Mouse (Mus musculus) kidney, adult 8-10 months (tissue): ENCODE measurements around the gene Tubb4b.

Experiments
- DNase-seq, 2 experiments: peaks; one replicate each; pipeline ENCODE4 v3.0.0; 2022

Tubb4b gene

DNA sequence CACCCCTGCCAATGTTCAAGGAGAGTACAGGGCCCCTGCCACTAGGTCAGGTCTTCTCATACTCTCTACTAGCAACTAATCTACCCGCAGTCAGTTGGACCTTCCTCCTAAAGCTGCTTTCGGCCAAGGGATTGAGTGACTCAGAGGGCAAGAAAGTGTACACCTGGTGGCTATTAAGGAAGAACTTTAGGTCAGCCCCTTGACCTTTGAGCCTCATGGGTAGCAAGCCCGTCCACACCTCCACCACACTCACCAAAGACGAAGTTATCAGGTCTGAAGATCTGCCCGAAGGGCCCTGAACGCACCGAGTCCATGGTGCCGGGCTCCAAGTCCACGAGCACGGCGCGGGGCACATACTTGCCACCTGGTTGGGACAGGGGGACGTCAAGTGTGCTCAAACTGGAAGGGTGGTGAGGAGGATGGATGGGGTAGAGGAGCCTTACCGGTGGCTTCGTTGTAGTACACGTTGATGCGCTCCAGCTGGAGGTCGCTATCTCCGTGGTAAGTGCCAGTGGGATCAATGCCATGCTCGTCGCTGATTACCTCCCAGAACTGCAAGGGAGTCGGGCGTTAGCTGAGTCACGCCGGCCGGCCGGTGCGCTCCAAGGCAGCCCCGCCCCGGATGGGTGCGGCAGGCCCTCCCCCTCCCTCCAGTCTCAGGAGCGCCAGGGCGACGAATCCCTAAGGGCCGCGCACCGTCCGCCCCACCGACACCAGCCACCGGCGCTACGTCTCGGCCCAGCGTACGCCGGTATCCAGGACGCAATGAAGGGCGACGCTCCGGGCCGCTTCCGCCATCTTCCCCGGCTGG, 616 bp downstream of the Tubb4b start:
- DNase-seq = peak; percentile 79 to 84

DNA sequence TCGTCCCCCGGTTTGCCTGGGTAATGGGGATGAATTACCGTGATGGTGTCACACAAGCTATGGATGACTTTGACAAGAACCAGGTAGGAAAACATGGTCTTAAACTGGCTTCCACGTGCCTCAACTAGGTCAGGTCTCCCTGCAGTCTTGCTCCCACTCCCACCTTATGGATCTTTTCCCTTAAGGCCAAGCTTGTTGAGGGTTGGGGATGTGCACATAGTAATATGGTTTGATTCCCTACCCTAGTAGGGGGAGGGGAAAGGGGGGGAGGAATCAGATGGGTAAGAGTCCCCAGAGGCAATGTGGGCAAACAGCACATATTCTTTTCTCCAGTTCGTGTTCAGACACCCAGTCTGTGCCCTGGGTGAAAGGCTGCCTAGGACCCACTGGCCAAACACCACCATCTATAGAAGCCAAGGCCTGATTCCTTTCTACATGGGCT, 3.1 kb downstream of the Tubb4b start:
- DNase-seq = no peak

DNA sequence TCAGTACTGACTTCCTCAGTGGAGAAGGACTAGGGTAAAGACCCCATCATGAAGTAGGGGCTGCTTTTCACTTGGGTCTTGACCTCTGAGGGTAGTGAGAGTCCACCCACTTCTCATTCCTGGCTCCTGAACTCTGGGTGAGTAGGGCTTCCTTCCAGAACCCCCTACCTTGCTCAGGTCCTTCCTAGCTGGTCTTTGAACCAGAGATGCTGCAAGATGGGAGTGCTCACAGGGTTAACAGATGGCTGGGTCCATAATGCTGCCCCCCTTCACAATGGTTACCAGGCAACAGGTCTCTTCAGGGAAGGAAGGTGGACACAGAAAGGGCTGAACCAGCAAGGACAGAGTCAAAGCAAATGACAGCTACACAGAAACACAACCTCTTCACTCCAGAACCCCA, 6.1 kb downstream of the Tubb4b start, which contains the start of gene Fam166a:
Fam166a (plus strand) TSS at position 301 of the 400 bp plus-strand sequence.
- DNase-seq = no peak

DNA sequence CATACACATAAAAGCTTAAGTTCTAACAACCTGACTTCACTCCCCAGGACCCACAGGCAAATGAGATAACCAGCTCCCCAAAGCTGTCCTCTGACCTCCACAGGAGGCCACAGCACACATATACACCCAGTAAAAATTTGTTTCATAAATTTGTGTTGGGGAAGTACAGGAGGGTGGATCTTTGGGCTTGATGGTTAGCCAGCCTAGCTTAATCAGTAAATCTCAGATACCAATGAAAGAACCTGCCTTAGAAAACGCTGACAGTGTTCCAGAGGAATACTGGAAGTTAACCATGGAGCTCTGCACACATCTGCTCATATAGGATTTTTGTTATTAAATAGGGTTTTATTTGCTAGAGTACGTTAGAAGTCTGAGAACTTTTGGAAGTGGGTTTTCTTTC, 6.8 kb downstream of the Tubb4b start:
- DNase-seq = no peak

DNA sequence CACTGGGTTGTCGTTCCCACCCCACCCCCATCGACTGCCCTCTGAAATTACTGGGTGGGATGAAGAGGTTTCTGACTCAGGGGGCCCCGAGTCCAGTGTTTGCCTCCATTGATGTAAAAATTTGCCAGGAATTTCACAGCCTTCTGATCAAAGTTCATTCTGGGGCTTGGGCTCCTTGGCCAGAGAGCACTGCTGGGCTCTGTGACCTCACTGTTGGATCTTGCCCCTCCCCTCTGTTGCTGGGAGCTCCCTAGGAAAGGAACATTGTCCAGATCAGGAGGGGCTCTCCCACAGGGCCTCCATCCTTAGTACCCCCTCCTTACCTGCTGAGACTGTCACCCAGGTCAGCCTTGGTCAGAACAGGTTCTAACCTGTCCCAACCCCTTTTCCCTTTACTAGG, 10.1 kb downstream of the Tubb4b start, which contains the start of gene Stpg3:
Stpg3 (minus strand) TSS at position 194 of the 400 bp plus-strand sequence.
- peak; percentile 56 to 68 for DNase-seq

DNA sequence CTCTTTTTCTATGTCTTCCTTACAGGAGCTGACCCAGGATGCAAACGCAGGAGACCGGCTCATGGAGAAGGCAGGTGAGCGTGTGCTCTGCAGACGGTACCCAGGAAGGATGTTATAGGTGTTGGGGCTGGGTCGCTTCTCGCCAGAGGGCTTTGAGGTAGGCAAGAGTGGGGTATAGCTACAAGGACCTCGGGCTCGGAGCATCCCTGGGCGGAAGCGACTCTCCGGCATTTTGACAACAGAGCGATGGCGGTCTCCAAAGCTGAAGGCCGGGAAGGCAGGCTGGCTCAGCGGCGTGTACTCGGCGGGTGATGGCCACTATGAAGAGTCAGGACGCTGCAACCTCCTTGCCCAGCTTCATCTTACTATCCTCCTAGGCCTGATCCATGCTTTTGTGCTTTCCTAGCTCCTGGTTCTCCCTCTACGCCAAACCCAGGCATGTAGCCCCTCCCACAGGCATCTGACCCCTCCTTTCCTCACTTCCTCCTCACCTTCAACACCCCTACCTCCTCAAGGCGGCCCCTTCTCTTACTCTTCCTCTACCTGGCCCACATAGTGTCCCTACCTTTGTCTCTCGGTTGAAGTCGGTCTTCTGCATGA, 11.1 kb downstream of the Tubb4b start:
- DNase-seq = no peak

DNA sequence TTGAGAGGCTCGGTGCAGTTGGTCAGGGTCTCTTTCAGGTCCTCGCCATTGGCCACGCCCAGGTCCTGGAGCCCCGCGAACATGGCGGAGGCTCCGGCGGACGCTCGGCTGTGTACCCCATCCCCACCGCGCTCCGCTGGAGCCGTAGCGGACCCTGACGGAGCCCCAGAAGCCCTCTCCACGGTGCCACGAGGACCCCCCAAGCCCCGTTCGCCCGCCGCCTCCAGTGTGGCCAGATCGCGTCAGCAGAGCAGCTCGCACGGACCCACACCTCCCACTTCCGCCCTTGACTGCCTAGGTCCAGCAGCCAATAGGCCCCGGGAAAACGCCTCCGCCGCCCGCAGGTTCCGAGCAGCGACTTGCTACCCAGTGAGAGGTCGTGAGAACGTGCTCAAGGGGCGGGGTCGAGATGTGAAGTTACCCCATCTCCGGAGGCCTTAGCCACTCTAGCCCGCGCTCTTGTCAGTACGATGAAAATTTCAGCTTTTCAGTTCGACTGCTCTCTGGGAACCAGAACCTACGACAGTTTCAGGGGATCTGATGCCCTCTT, 13.3 kb downstream of the Tubb4b start, which contains the start of gene Nelfb:
Nelfb (minus strand) TSS at position 369 of the 550 bp plus-strand sequence.
- DNase-seq = peak; percentile 88 to 92

DNA sequence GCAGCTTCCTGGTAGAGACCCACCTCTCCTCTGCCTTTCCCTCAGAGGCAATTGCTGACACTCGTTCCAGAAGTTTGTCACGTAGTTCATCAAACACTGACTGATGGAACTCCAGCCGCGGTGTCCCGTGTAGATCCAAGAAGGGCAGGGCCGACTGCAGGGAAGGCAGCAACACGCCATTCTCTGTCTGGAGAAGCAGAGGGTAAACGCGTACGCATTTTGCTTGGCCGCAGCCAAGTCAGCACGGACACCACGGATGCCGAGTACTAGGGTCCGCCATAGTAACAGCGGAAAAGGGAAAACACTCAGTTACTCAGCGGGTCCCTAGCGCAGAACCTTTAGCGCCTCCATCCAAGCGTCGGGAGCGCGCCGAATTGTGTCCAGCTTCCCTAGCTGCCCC, 13.8 kb downstream of the Tubb4b start:
- DNase-seq = no peak

DNA sequence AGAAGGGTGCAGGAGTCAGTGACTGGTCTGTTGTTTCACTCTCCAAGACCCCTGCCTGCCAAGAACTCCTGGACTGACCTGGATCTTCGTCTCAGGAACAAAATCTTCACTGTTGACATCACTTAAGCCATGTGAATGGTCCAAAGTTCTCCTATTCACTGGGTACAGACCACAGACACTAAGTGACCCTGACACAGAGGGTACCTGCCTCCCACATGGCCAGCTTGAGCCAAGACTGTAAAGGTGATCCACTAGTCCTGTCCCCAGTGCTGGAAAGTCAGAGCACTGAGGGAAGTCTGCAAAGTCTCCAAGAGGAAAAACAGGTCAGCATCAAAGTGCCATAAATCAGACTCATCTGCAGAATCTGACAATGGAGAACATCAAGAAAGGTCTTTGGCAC, 16.9 kb downstream of the Tubb4b start:
- DNase-seq = no peak

DNA sequence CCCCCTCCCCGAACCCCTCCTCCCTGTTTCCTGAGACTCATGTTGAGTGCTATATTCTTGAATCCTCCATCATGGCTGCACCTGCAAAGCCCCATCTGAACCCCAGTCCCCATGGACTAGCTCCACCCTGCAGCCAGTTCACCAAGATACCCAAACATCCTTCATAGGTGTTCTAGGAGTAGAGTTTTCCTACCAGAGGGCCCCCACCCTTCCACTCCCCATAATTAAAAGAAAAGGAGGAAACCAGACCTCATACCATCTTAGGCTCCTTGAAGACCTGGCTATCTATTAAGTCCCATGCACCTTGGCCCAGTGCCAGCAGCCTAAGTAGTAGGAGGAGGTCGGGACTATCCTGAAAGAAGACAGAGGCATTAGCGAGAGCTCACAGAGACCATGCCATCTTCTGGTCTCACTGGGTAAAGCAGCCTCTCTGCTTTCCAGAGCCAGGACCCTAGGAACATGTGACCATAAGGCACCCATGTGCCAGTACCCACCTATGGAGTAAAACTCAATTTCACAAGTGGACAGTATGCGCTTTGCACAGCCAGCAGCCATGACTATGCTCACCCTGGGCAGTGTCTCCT, 20.8 kb downstream of the Tubb4b start:
- no peak for DNase-seq

DNA sequence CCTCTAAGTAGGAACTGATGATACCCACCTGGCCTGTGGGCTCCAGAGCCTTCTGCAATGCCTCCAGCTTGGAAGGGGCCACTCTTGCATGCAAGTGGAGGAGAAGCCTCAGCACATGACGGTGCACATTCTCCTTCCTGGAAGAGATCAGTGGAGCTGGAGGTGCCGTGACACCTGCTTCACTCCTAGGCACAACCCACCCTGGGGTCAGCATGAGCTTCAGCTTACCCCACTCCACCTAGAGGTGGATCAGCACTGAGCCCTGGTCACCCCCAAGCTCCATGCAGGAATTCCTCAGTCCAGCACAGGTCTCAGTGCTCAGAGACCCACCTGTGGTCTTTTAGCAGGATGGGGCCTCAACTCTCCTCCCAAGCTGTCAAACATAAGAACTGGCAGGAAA, 23.9 kb downstream of the Tubb4b start:
- no peak for DNase-seq

DNA sequence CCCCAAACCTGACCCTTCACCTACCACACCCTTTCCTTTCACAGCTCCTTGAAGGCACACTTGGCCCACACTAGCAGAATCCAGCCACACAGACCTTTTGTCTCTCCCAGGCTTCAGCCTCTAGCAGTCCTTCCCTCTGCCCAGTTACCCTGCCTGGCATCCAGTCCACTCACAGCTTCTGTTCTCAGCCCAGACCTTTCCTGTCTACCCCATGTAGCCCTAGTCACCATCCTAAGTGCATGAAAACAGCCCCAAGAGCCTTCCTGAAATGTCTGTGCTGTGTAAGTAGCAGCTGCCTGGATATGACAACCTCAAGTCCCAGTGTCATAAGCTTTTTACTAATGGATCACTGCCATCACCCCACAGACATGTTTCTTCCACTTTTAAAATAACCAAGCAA, 26.6 kb downstream of the Tubb4b start:
- DNase-seq = no peak

DNA sequence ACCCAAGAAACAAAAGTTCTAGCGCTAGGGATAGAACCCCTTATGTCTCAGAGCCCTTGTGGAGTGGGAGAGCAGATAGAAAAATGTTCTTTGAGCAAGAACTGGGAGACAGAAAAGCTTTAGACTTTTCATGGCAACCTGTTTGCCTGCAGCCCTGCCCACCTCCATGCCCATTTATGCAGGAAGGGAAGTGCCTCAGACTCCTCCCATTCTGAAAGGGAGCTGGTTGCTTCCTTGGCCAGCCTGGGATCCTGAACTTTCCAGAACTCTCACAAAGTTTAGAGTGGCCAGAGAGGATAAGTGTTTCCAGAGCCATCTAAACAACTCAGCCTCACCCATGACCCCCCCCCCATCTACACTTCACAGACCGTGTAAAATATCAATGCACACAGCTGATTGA, 27.3 kb downstream of the Tubb4b start:
- DNase-seq = no peak

DNA sequence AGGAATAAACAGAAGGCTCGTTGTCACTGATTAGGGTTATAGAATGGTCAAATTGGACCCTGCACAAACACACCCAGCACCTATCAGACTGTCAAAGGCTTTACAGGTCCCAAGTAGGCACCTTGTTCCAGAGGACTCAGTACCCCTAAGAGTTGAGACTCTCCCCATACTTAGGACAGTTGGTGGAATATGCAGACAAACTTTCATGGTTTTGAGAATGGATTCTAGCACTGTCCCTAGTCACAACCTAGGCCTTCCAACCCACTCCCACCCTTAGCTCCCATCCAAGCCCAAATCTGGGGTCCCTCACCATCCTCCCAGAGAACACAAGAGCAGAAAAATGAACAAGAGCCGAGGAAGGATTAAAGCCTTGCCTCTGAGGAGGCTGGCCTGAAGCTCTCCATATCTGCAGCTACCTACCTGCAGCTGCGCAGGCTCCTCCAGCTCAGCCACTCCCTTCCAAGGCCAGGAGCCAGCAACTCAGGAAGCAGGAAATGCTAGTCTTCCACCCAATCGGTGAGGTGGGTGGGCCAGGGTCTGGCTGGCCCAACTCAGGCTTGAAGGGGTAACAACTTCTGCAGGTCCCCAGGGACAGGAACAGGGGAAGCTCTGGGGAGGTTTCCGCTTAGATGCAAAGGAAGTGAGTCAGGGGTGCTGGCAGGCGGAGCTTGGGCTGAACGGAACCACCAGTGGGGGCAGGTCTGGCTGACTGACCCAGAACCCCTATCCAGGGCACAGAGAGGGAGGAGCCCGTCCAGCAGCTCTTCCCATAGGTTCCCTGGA, 28.1 kb downstream of the Tubb4b start, which contains the start of gene Tor4a:
Tor4a (minus strand) TSS at position 715 of the 783 bp plus-strand sequence.
- peak; percentile 86 to 92 for DNase-seq

DNA sequence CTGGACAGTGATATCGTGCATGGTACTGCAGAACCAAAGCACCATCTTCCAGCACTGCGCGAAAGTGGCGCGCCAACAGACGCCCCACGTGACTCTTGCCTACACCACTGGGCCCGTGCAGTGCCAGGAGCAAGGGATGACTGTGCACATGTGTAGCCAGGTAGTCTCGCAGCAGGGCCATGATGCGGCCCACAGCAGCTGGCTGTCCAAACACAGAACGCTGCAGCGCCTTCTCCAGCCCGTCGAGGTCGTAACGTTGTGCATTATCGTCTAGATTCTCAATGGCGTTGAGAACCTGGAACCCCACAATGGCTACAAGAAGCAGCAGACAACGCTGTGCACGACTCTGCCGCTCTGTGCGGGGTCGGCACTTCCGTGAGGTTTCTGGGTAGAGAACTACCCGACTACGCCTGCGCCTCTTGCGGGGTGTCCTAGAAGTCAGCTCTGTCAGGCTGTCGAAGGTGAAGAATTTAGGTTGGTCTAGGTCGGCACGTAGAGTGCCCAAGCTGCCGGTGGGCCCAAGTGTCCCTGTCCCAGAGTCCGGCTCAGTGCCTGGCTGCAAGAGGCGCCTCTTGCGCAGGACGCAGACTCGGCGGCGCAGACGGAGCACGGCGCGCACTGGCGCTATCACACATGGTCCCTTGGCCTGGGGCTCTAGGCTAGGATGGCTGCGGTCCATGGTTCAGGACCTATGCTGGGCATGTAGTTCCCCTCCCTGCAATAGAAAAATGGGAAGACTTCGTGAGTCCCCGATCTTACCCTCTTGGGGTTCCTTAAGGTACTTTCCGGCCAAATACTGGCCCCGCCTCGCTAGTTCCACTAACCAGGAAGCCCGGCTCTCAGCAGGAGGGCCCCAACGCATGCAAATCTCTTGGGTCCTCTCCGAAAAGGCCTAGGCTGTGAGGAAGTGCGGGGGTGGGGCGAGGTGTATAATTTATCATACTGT, 29.0 kb downstream of the Tubb4b start:
- peak; percentile 83 to 84 for DNase-seq

DNA sequence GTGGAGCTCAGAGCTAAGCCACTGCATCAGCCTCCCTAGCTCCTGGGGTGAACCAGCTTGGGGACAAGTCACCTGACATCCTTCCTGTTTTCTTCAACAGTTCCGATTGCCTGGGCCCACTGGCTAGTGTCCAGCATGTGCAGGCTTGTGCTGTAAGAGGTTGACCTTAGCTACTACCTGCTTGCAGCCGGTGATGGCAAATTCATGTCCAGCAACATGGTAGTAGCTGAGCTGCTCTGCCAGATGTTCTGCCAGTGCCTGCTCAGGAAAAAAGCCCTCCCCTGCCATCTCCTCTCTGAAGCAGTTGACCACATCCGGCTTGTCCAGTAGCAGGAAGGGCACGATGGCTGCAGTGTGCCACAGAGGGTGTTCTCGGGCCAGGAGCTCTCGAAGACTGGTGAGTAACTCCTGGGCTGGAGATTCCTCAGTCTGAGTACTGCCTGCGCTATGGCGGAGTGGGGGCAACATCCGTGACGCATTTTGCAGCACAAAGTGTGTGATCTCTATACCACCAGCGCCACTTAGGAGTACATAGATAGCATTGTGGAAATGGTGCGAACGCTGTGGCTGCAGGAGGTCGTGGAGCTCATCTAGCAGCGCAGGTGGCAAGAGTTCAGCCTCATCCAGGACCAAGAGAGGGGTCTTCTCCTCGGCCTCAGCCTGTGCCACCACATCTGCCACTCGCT, 29.9 kb downstream of the Tubb4b start:
- no peak for DNase-seq

DNA sequence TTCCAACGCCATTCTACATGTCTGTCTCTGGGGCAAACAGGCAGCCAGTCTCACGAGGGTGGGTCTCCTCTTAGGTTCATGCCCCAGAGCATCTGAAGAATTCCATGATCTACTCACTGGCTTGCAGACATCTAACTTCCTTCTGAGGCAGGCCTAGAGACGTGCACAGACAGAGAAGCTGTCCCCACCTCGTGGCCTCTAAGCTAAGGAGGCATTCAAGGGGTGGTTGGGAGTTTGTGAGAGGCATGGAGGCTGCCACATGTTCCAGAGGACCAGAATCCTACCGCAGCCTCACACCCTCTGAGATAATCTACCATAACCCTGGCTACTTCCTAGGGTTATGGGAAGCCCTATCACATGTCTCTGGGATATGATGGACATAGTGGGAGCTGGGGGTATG, 30.5 kb downstream of the Tubb4b start:
- DNase-seq = no peak

DNA sequence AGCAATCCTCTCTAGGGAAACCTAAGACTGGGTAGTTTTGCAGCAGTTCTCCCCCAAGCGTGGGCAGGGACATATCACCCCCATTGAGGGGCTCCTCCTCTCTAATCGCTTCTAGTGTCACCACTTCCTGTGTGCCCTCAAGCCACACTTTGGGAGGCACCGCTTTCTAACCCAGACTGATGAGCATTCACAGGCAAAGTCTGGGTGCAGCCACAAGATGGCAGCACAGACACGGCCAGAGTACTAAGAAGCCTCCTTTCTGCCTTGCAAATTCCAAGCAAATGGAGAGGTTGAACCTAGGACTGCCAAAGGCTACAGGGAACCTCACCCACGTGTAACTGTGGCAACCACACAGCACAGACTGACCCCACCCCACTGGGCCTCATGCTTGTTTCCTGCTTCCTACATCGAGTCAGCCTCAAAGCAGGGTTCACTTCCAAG, 31.2 kb downstream of the Tubb4b start:
- peak; percentile 87 to 90 for DNase-seq

DNA sequence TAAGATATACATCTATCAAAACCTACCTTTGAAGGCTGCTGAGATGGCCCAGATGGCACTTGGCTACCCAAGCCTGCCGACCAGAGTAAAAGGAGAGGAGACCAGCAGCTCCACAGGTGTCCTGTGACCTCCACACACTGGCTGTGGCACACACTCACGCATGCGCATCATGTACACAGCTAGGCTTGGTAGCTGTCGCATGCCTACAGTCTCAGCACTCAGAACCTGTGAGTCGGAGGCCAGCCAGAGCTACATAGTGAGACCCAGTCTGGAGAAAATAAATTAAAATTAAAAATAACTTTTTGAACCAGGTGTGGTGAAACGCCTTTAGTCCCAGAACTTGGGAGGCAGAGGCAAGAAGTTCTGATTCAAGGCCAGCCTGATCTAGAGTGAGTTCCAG, 36.7 kb downstream of the Tubb4b start:
- no peak for DNase-seq

DNA sequence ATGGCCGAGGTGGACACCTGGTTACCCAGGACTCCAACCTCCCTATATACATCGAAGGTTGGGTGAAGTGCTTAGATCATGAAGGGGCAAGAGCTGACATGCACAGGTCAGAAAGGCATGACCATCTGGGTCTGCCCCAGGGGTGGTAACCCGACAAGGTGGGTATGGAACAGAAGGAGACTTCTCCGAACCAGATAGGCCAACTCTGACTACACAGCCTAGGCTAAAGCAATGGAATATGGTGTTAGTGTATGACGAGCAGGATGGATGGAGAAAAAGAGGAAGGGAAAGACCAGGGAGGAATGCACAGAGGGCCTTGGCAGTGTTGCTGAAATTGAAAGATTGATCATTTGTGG, 37.9 kb downstream of the Tubb4b start:
- DNase-seq = no peak
